In the genomic region with DNA sequence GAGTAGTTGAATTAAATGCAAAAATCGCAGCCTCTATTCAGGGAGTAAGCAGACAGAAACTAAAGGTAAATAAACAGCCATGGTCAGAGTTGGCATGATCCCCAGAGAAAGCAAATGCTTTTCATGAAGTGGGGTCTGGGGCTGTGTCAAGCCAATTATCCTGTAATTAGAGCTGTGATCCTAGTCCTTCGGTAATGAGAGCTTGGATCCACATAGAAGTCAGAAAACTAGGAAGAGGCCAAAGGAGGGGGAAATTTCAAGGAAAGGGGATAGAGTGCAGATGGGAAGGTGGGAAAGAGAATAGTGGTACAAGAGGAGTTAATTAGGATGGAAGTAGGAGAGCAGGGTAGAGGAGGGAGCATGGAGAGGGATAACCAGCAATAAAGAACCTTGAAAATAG, we compare ENCODE assay signal across 29 mouse cellular contexts.
DNase-seq lines count a peak whose midpoint lies in the region; ATAC-seq and TF ChIP-seq lines count a peak whose summit lies in the region.
"Had no signal": no experiment of that assay in that cellular context is flagged by ENCODE, and none has a peak within 500 bp of the region (broad histone marks: within the 10 kb centered on the region; RNA-seq: fewer than 3 reads in every experiment).

No protein-coding gene starts in this region.

- no peaks in the 10 kb centered on the region; the same call in 1 of the 2 replicates for H3K4me1 ChIP-seq in forebrain, embryonic 11.5 days (replicated peaks; ENCODE audit: control insufficient read depth, insufficient read depth, low read length)
- peaks cover 6% of the 10 kb centered on the region; the same call in 1 of the 2 replicates for H3K4me1 ChIP-seq in forebrain, embryonic 10.5 days
- no peaks in the 10 kb centered on the region for H3K4me1 ChIP-seq in forebrain, embryonic 12.5 days
- H3K4me1 ChIP-seq in forebrain, postnatal 0 days (ENCODE audit: insufficient read depth) = no peaks in the 10 kb centered on the region
- H3K4me1 ChIP-seq: embryonic facial prominence, embryonic 13.5 days; heart, embryonic 13.5 days; hindbrain, embryonic 15.5 days; neural tube, embryonic 13.5 days; stomach, embryonic 15.5 days had no signal

- H3K27ac ChIP-seq in forebrain, embryonic 11.5 days (ENCODE audit: low read depth, low read length) = no peak overlapping the region
- no peak overlapping the region for H3K27ac ChIP-seq in forebrain, embryonic 10.5 days
- H3K27ac ChIP-seq in forebrain, embryonic 12.5 days = 0 out of 2 replicates have a peak overlapping the region, but pooled peaks have one; percentile 42
- H3K27ac ChIP-seq in forebrain, postnatal 0 days (ENCODE audit: low read depth, low read length) = no peak overlapping the region
- H3K27ac ChIP-seq: embryonic facial prominence, embryonic 13.5 days; heart, embryonic 13.5 days; hindbrain, embryonic 15.5 days; kidney, postnatal 0 days; liver, embryonic 14.5 days; macrophage; neural tube, embryonic 13.5 days; stomach, embryonic 15.5 days had no signal

- no peak overlapping the region for H3K4me3 ChIP-seq in forebrain, embryonic 11.5 days (ENCODE audit: low read depth, low read length)
- H3K4me3 ChIP-seq in forebrain, embryonic 10.5 days = no peak overlapping the region
- H3K4me3 ChIP-seq in forebrain, embryonic 12.5 days (replicated peaks) = no peak overlapping the region
- H3K4me3 ChIP-seq in forebrain, postnatal 0 days (ENCODE audit: low read depth, low read length) = no peak overlapping the region
- H3K4me3 ChIP-seq: embryonic facial prominence, embryonic 13.5 days; erythroblast, embryonic 14.5 days; heart, embryonic 13.5 days; hindbrain, embryonic 15.5 days; myocyte; neural tube, embryonic 13.5 days; stomach, embryonic 15.5 days had no signal

- TF ChIP-seq CTCF in brain, embryonic 14.5 days (IDR thresholded peaks at IDR 0.05; ENCODE audit: borderline replicate concordance, extremely low read depth, insufficient read depth, insufficient read length) = no peak
- TF ChIP-seq CTCF in forebrain, postnatal 0 days (IDR thresholded peaks at IDR 0.05; ENCODE audit: low read depth) = no peak

- TF ChIP-seq POLR2A in brain, embryonic 14.5 days (IDR thresholded peaks at IDR 0.05; ENCODE audit: borderline replicate concordance, extremely low read depth, insufficient read depth, insufficient read length, poor library complexity, severe bottlenecking) = no peak

- no peak for DNase-seq in forebrain, embryonic 11.5 days (ENCODE audit: low spot score)
- no peak for DNase-seq in forebrain, embryonic 10.5 days (ENCODE audit: extremely low spot score, low spot score)
- DNase-seq in brain, embryonic 14.5 days (ENCODE audit: low read depth) = peak; percentile 95
- DNase-seq in forebrain, postnatal 0 days = peak; percentile 29
- no peak for DNase-seq in kidney, adult 9 months
- DNase-seq: adrenal gland, postnatal 14 days; cerebellum, adult 2 months; embryo, embryonic 11 days; heart, postnatal 10 days; kidney, adult 2 months; kidney, postnatal 4 days; liver; lung, adult 2 months; lung, postnatal 10 days; right cerebral cortex, postnatal 25 days had no signal

- H3K9me3 ChIP-seq in forebrain, embryonic 11.5 days (ENCODE audit: control insufficient read depth, low read length) = no peaks in the 10 kb centered on the region
- no peaks in the 10 kb centered on the region for H3K9me3 ChIP-seq in forebrain, embryonic 10.5 days
- H3K9me3 ChIP-seq in forebrain, embryonic 12.5 days = no peaks in the 10 kb centered on the region
- no peaks in the 10 kb centered on the region for H3K9me3 ChIP-seq in forebrain, postnatal 0 days (ENCODE audit: low read length)
- H3K9me3 ChIP-seq: embryonic facial prominence, embryonic 13.5 days; heart, embryonic 13.5 days; hindbrain, embryonic 15.5 days; neural tube, embryonic 13.5 days; stomach, embryonic 15.5 days had no signal

- H3K27me3 ChIP-seq in forebrain, embryonic 11.5 days (ENCODE audit: control insufficient read depth, insufficient read depth, low read length) = no peaks in the 10 kb centered on the region
- H3K27me3 ChIP-seq in forebrain, embryonic 10.5 days (ENCODE audit: poor library complexity, severe bottlenecking) = no peaks in the 10 kb centered on the region
- H3K27me3 ChIP-seq in forebrain, embryonic 12.5 days = no peaks in the 10 kb centered on the region
- H3K27me3 ChIP-seq in forebrain, postnatal 0 days (ENCODE audit: insufficient read depth, low read length) = no peaks in the 10 kb centered on the region
- H3K27me3 ChIP-seq: embryonic facial prominence, embryonic 13.5 days; heart, embryonic 13.5 days; hindbrain, embryonic 15.5 days; neural tube, embryonic 13.5 days; stomach, embryonic 15.5 days had no signal

- no peaks in the 10 kb centered on the region for H3K36me3 ChIP-seq in forebrain, embryonic 11.5 days (ENCODE audit: control insufficient read depth, insufficient read depth, low read length)
- no peaks in the 10 kb centered on the region for H3K36me3 ChIP-seq in forebrain, embryonic 10.5 days (replicated peaks)
- no peaks in the 10 kb centered on the region for H3K36me3 ChIP-seq in forebrain, embryonic 12.5 days (replicated peaks)
- no peaks in the 10 kb centered on the region for H3K36me3 ChIP-seq in forebrain, postnatal 0 days (ENCODE audit: insufficient read depth)
- H3K36me3 ChIP-seq: embryonic facial prominence, embryonic 13.5 days; heart, embryonic 13.5 days; hindbrain, embryonic 15.5 days; neural tube, embryonic 13.5 days; stomach, embryonic 15.5 days had no signal

- no peak overlapping the region for H3K9ac ChIP-seq in forebrain, embryonic 11.5 days (ENCODE audit: low read length)
- no peak overlapping the region for H3K9ac ChIP-seq in forebrain, embryonic 12.5 days
- no peak overlapping the region for H3K9ac ChIP-seq in forebrain, postnatal 0 days
- H3K9ac ChIP-seq: embryonic facial prominence, embryonic 13.5 days; heart, embryonic 13.5 days; hindbrain, embryonic 15.5 days; liver, embryonic 14.5 days; neural tube, embryonic 13.5 days; stomach, embryonic 15.5 days had no signal

- no peak overlapping the region for H3K4me2 ChIP-seq in forebrain, embryonic 11.5 days (ENCODE audit: low read depth, low read length, severe bottlenecking)
- no peak overlapping the region for H3K4me2 ChIP-seq in forebrain, embryonic 12.5 days
- no peak overlapping the region for H3K4me2 ChIP-seq in forebrain, postnatal 0 days (ENCODE audit: low read depth)
- H3K4me2 ChIP-seq: embryonic facial prominence, embryonic 13.5 days; heart, embryonic 13.5 days; hindbrain, embryonic 15.5 days; neural tube, embryonic 13.5 days; stomach, embryonic 15.5 days had no signal

- peak; percentile 83 for ATAC-seq in forebrain, embryonic 11.5 days (replicated peaks; ENCODE audit: low FRiP score)
- ATAC-seq in forebrain, embryonic 12.5 days (ENCODE audit: low FRiP score) = peak; percentile 80; the same call in 1 of the 2 replicates
- ATAC-seq in forebrain, postnatal 0 days = 0 out of 2 replicates have a peak, but pooled peaks have one; percentile 32
- ATAC-seq in granulocyte monocyte progenitor cell, adult 5-6 weeks (replicated peaks; ENCODE audit: poor library complexity, severe bottlenecking) = no peak
- ATAC-seq: CD4-positive, CD25-positive, alpha-beta regulatory T cell, adult 4 months; midbrain, embryonic 16.5 days had no signal

- WGBS in forebrain, embryonic 11.5 days = 43% methylated on average over 2 of the region's 2 CpGs
- WGBS in forebrain, embryonic 10.5 days = 49% methylated on average over 2 of the region's 2 CpGs
- 31% methylated on average over 2 of the region's 2 CpGs for WGBS in forebrain, embryonic 12.5 days
- WGBS in forebrain, postnatal 0 days = 10% methylated on average over 2 of the region's 2 CpGs

Comparison
In these comparisons a context has a peak if more than half of its experiments do, and no peak if none do; other contexts are left out.
1. DNase-seq: peak in brain, embryonic 14.5 days (single experiment) and forebrain, postnatal 0 days (single experiment); none in forebrain, embryonic 11.5 days (single experiment), forebrain, embryonic 10.5 days (single experiment) and kidney, adult 9 months (single experiment).